Mouse (Mus musculus) c-Kit-positive CD71-positive TER-119-negative erythroid progenitor cells, embryonic 14.5 days (primary cell): Measurements from ENCODE around the gene Xpr1.

Experiments used
- DNase-seq: peaks from one replicate; pipeline ENCODE4 v3.0.0-alpha.2; 2013; ENCODE audit warnings: low read depth

Xpr1 gene

DNA sequence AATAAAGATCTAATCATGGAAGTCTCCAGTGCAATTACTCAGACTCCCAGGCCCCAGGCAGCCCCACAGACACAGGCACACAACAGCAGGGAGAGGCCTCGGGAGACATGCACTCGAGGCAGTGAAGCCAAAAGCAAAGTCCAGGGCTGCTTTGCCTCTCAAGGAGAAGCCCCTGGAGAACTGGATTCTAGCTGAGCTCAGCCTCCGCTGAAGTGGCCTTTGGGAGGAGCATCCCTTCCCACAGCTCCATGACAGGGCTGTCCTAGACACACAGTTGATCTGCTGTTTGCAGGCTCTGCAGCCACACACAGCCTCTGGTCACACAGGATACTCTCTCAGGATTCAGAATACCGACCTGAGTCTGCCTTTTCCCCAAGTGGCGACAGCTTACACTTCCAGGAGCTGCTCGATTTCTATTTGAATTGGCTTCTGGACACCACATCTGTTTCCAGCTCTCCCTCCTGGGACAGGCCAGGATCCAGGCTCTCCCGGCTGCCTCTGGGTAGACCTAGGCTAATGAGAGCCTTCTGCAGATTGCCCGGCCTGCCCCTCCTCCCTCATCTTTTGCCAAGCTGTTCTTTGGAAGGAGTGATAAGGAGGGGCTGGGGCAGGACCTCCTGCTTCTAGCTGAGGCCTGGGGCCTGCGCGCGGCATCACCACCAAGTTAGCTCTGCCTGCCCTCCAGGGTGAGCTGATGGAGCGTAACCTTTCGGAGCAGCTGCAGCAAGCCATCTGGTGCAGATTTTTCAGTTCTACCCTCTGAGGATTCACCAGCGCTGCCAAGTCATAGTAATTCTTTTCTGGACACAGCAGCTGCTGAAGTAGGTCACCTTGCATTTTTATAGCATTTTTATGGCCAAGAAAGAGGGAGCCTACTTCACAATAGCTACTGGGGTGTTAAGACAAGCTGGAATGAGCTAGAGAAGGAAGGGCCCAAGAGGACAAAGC lies 187.5 kb downstream of the Xpr1 start:
- DNase-seq = no peak
